Mouse (Mus musculus) heart, postnatal 0 days (tissue): ENCODE data around the gene Stap2.

ENCODE experiments used
- CTCF ChIP-seq: IDR thresholded peaks from 2 replicates; pipeline ENCODE4 v1.5.1; 2016; ENCODE audit warnings: antibody characterized with exemption, control low read depth, low read depth
- EP300 ChIP-seq: IDR thresholded peaks from 2 replicates; pipeline ENCODE4 v1.6.1; 2016; ENCODE audit warnings: antibody characterized with exemption, low read depth

GRCm38 (mm10) chr17:56003000-56003399 lies 2.4 kb downstream of the Stap2 start:
- TF ChIP-seq CTCF: no peak
- no peak for TF ChIP-seq EP300
